Mouse (Mus musculus) intestine, embryonic 14.5 days (tissue): Measurements from ENCODE around the gene Gm21983. TPM values are rescaled to one million over a fixed set of nuclear protein-coding genes. Genes with fewer than 3 reads are reported as not detected.

Experiments
- ATAC-seq: fragments of 200-750 bp; cut with Nextera tagmentation; replicated peaks from 2 replicates; pipeline ENCODE4 v1.8.0; 2017; ENCODE audit warnings: low read depth, moderate number of reproducible peaks, moderate TSS enrichment, moderate library complexity; ENCODE audit not compliant: low FRiP score, low TSS enrichment
- DNase-seq: peaks from one replicate; pipeline ENCODE4 v3.0.0-alpha.2; 2018; ENCODE audit warnings: low spot score
- H3K27ac ChIP-seq: fragments of 300-500 bp; sonication (generic); 2 replicates; pipeline ENCODE4 v1.5.1; 2014; ENCODE audit warnings: low read depth, mild to moderate bottlenecking, control low read depth
- H3K27me3 ChIP-seq: fragments of 300-500 bp; sonication (generic); replicated peaks from 2 replicates; pipeline ENCODE4 v1.6.1; 2014; ENCODE audit warnings: low read length, control low read depth; ENCODE audit not compliant: control insufficient read depth, insufficient read depth
- H3K36me3 ChIP-seq: fragments of 300-500 bp; sonication (generic); 2 replicates; pipeline ENCODE4 v1.6.1; 2014; ENCODE audit warnings: low read length, control low read depth; ENCODE audit not compliant: control insufficient read depth, insufficient read depth
- H3K4me1 ChIP-seq: fragments of 300-500 bp; sonication (generic); replicated peaks from 2 replicates; pipeline ENCODE4 v1.6.1; 2014; ENCODE audit warnings: low read length, control low read depth, mixed read lengths; ENCODE audit not compliant: control insufficient read depth, insufficient read depth
- H3K4me2 ChIP-seq: fragments of 300-500 bp; sonication (generic); 2 replicates; pipeline ENCODE4 v1.6.1; 2014; ENCODE audit warnings: low read length
- H3K4me3 ChIP-seq: fragments of 300-500 bp; sonication (generic); 2 replicates; pipeline ENCODE4 v1.5.1; 2014; ENCODE audit warnings: low read depth, low read length, control low read depth, mixed read lengths
- H3K9ac ChIP-seq: fragments of 300-500 bp; sonication (generic); 2 replicates; pipeline ENCODE4 v1.6.1; 2014; ENCODE audit warnings: mild to moderate bottlenecking, low read length
- H3K9me3 ChIP-seq: fragments of 300-500 bp; sonication (generic); 2 replicates; pipeline ENCODE4 v1.6.1; 2016; ENCODE audit warnings: low read length, control low read depth; ENCODE audit not compliant: control insufficient read depth
- WGBS: fragments of 180-500 bp; shearing (Covaris S2); extraction: QIAGEN DNeasy Blood & Tissue Kit; methylation state at CpG from one replicate; pipeline ENCODE4 v1.1.7; 2014; 5-methylcytosine and 5-hydroxymethylcytosine counted together
- polyA plus RNA-seq: library from polyadenylated mRNA; unstranded; fragments of >200 nt; fragmentation: Nextera tagmentation; extraction: Ambion mirVana; gene quantifications from 2 replicates; pipeline ENCODE4 v1.2.1, GENCODE M21; 2014

Gene Gm21983
- polyA plus RNA-seq, 1 experiment from 2014 or later, result not detected

GRCm38 (mm10) chr7:27195681-27196611 lies 15.1 kb upstream of the Gm21983 start, which contains the start of the genes BC024978 and Snrpa:
Gene BC024978 (plus strand): TSS chr7:27195781.
Gene Snrpa (minus strand): TSS chr7:27196271.
- under 1% methylated on average over 64 of the region's 64 CpGs for WGBS
- H3K4me1 ChIP-seq, result peaks cover 14% of the 10 kb centered on the region
- H3K27me3 ChIP-seq, result no peaks in the 10 kb centered on the region
- peaks cover 38% of the 10 kb centered on the region for H3K36me3 ChIP-seq
- DNase-seq, result peak; percentile 96
- no peaks in the 10 kb centered on the region for H3K9me3 ChIP-seq
- H3K9ac ChIP-seq, result peak within 1 kb of the TSS; percentile 99
- peak; percentile 99 for ATAC-seq
- H3K4me2 ChIP-seq, result peak within 1 kb of the TSS; percentile 81
- H3K27ac ChIP-seq, result peak within 1 kb of the TSS; percentile 100
- peak within 1 kb of the TSS; percentile 87 for H3K4me3 ChIP-seq

GRCm38 (mm10) chr7:27193731-27194130 lies 12.8 kb upstream of the Gm21983 start:
- H3K4me1 ChIP-seq, result peaks cover 14% of the 10 kb centered on the region
- no peak overlapping the region for H3K27ac ChIP-seq
- H3K9me3 ChIP-seq, result no peaks in the 10 kb centered on the region
- H3K9ac ChIP-seq, result 0 out of 2 replicates have a peak overlapping the region, but pooled peaks have one; percentile 23
- 82% methylated on average over 4 of the region's 4 CpGs for WGBS
- ATAC-seq (no peak), DNase-seq (no peak)
- H3K4me2 ChIP-seq, result 0 out of 2 replicates have a peak overlapping the region, but pooled peaks have one; percentile 80
- H3K27me3 ChIP-seq, result no peaks in the 10 kb centered on the region
- H3K36me3 ChIP-seq, result peaks cover 58% of the 10 kb centered on the region
- no peak overlapping the region for H3K4me3 ChIP-seq

GRCm38 (mm10) chr7:27192434-27192833 lies 11.5 kb upstream of the Gm21983 start:
- Histone ChIP-seq H3K9ac (no peak overlapping the region), H3K4me2 (no peak overlapping the region), H3K9me3 (no peaks in the 10 kb centered on the region), H3K4me3 (no peak overlapping the region), H3K27me3 (no peaks in the 10 kb centered on the region), H3K4me1 (peaks cover 14% of the 10 kb centered on the region), H3K36me3 (peaks cover 71% of the 10 kb centered on the region), H3K27ac (no peak overlapping the region)
- 95% methylated on average over 5 of the region's 5 CpGs for WGBS
- no peak for ATAC-seq
- DNase-seq, result no peak

- no peak for ATAC-seq
- Histone ChIP-seq H3K36me3 (peaks cover 98% of the 10 kb centered on the region), H3K9ac (no peak overlapping the region), H3K4me1 (peaks cover 8% of the 10 kb centered on the region), H3K4me3 (no peak overlapping the region), H3K27ac (no peak overlapping the region), H3K4me2 (no peak overlapping the region), H3K27me3 (no peaks in the 10 kb centered on the region), H3K9me3 (no peaks in the 10 kb centered on the region)
- 95% methylated on average over 10 of the region's 10 CpGs for WGBS
- DNase-seq, result no peak
Measured at GRCm38 (mm10) chr7:27189271-27189931, 8.5 kb upstream of the Gm21983 start.

- H3K4me1 ChIP-seq, result no peaks in the 10 kb centered on the region
- H3K36me3 ChIP-seq, result peaks cover 73% of the 10 kb centered on the region
- H3K4me3 ChIP-seq, result no peak overlapping the region
- H3K9me3 ChIP-seq, result no peaks in the 10 kb centered on the region
- DNase-seq (no peak), ATAC-seq (no peak)
- no peak overlapping the region for H3K9ac ChIP-seq
- no peak overlapping the region for H3K27ac ChIP-seq
- no peak overlapping the region for H3K4me2 ChIP-seq
- WGBS, result 94% methylated on average over 5 of the region's 5 CpGs
- no peaks in the 10 kb centered on the region for H3K27me3 ChIP-seq
Measured at GRCm38 (mm10) chr7:27185986-27186385, 5.1 kb upstream of the Gm21983 start.

- Histone ChIP-seq H3K36me3 (peaks cover 62% of the 10 kb centered on the region), H3K4me3 (no peak overlapping the region), H3K4me1 (0 out of 2 replicates have a peak, but pooled peaks cover 6% of the 10 kb centered on the region), H3K27me3 (no peaks in the 10 kb centered on the region), H3K9ac (no peak overlapping the region), H3K27ac (no peak overlapping the region), H3K9me3 (no peaks in the 10 kb centered on the region), H3K4me2 (no peak overlapping the region)
- ATAC-seq, result no peak
- 74% methylated on average over 3 of the region's 3 CpGs for WGBS
- peak; percentile 77 for DNase-seq
Measured at GRCm38 (mm10) chr7:27184964-27185363, 4.1 kb upstream of the Gm21983 start.

GRCm38 (mm10) chr7:27182498-27182897 lies 1.6 kb upstream of the Gm21983 start:
- DNase-seq, result no peak
- no peaks in the 10 kb centered on the region for H3K27me3 ChIP-seq
- H3K4me3 ChIP-seq, result no peak overlapping the region
- ATAC-seq, result no peak
- peaks cover 38% of the 10 kb centered on the region for H3K36me3 ChIP-seq
- H3K9me3 ChIP-seq, result no peaks in the 10 kb centered on the region
- no peak overlapping the region for H3K27ac ChIP-seq
- H3K9ac ChIP-seq, result no peak overlapping the region
- WGBS, result 75% methylated on average over 1 of the region's 1 CpGs
- no peak overlapping the region for H3K4me2 ChIP-seq
- H3K4me1 ChIP-seq, result 0 out of 2 replicates have a peak, but pooled peaks cover 10% of the 10 kb centered on the region

GRCm38 (mm10) chr7:27180036-27180435 lies 850 bp downstream of the Gm21983 start:
- peaks cover 18% of the 10 kb centered on the region for H3K36me3 ChIP-seq
- H3K9me3 ChIP-seq, result no peaks in the 10 kb centered on the region
- H3K4me2 ChIP-seq, result no peak overlapping the region
- DNase-seq (no peak), ATAC-seq (no peak)
- H3K27ac ChIP-seq, result no peak overlapping the region
- 0 out of 2 replicates have a peak, but pooled peaks cover 10% of the 10 kb centered on the region for H3K4me1 ChIP-seq
- H3K9ac ChIP-seq, result no peak overlapping the region
- H3K27me3 ChIP-seq, result no peaks in the 10 kb centered on the region
- WGBS, result 48% methylated on average over 5 of the region's 5 CpGs
- H3K4me3 ChIP-seq, result no peak overlapping the region
